Mouse (Mus musculus): ENCODE data around the gene Fzd10.

GRCm38 (mm10) chr5:128601036-128602019 lies 684 bp downstream of the Fzd10 start:
- no peak for TF ChIP-seq CTCF (IDR thresholded peaks at IDR 0.05; ENCODE audit: control insufficient read depth, insufficient read depth, insufficient read length)
- TF ChIP-seq MAX (IDR thresholded peaks at IDR 0.05): no peak
